Mouse (Mus musculus) embryonic facial prominence, embryonic 11.5 days (tissue): Measurements from ENCODE around the gene Ppp1r27. TPM values are rescaled to one million over a fixed set of nuclear protein-coding genes. Genes with fewer than 3 reads are reported as not detected.
"Not testable (repeated sequence)": the region's sequence is repeated elsewhere in the genome, so short reads cannot be mapped to it uniquely, and the experiment has no call there.

Source experiments
- ATAC-seq: fragments of 200-750 bp; cut with Nextera tagmentation; replicated peaks from 2 replicates; pipeline ENCODE4 v1.8.0; 2017; ENCODE audit warnings: low read depth; ENCODE audit not compliant: insufficient number of reproducible peaks, low FRiP score, low TSS enrichment
- DNase-seq: peaks from one replicate; pipeline ENCODE4 v3.0.0-alpha.2; 2015; ENCODE audit warnings: low spot score
- H3K27ac ChIP-seq: fragments of 300-500 bp; sonication (generic); replicated peaks from 2 replicates; pipeline ENCODE4 v1.5.1; 2014; ENCODE audit warnings: mild to moderate bottlenecking, low read depth, low read length, control low read depth
- H3K27me3 ChIP-seq: fragments of 300-500 bp; sonication (generic); 2 replicates; pipeline ENCODE4 v1.6.1; 2014; ENCODE audit warnings: mild to moderate bottlenecking, low read length, moderate library complexity, mixed read lengths; ENCODE audit not compliant: control insufficient read depth, insufficient read depth
- H3K36me3 ChIP-seq: fragments of 300-500 bp; sonication (generic); replicated peaks from 2 replicates; pipeline ENCODE4 v1.6.1; 2014; ENCODE audit warnings: low read depth, mild to moderate bottlenecking, low read length, moderate library complexity, mixed read lengths; ENCODE audit not compliant: control insufficient read depth, insufficient read depth
- H3K4me1 ChIP-seq: fragments of 300-500 bp; sonication (generic); 2 replicates; pipeline ENCODE4 v1.6.1; 2014; ENCODE audit warnings: low read length, mixed read lengths; ENCODE audit not compliant: control insufficient read depth, insufficient read depth
- H3K4me2 ChIP-seq: fragments of 300-500 bp; sonication (generic); 2 replicates; pipeline ENCODE4 v1.6.1; 2014; ENCODE audit warnings: low read depth, mild to moderate bottlenecking, control low read depth, low read length, moderate library complexity
- H3K4me3 ChIP-seq: fragments of 300-500 bp; sonication (generic); 2 replicates; pipeline ENCODE4 v1.5.1; 2014; ENCODE audit warnings: low read depth, low read length, control low read depth
- H3K9ac ChIP-seq: fragments of 300-500 bp; sonication (generic); replicated peaks from 2 replicates; pipeline ENCODE4 v1.6.1; 2014; ENCODE audit warnings: mild to moderate bottlenecking, control low read depth, low read length
- H3K9me3 ChIP-seq: fragments of 300-500 bp; sonication (generic); replicated peaks from 2 replicates; pipeline ENCODE4 v1.6.1; 2016; ENCODE audit warnings: mild to moderate bottlenecking, low read length, inconsistent platforms, mixed read lengths; ENCODE audit not compliant: control insufficient read depth
- whole genome bisulfite sequencing: fragments of 180-500 bp; shearing (Covaris S2); extraction: QIAGEN DNeasy Blood & Tissue Kit; methylation state at CpG from one replicate; pipeline ENCODE4 v1.1.7; 2014; 5-methylcytosine and 5-hydroxymethylcytosine counted together
- polyA plus RNA-seq: library from polyadenylated mRNA; unstranded; fragments of >200 nt; fragmentation: Nextera tagmentation; extraction: Ambion mirVana; gene quantifications from 2 replicates; pipeline ENCODE4 v1.2.1, GENCODE M21; 2014

Ppp1r27 gene
- polyA plus RNA-seq, 1 experiment from 2014 or later, result not detected

DNA sequence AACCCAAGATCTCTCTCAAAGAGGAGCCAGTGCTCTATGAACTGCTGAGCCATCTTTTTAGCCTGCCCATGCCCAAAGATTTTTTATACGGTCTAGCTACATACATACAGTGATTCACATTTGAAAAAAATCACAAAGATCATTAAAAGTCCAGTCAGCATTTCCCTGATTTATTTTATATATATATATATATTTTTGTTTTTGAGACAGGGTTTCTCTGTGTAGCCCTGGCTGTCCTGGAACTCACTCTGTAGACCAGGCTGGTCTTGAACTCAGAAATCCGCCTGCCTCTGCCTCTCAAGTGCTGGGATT, 32.0 kb upstream of the Ppp1r27 start:
- WGBS, result 96% methylated on average over 2 of the region's 2 CpGs
- not testable (repeated sequence) for H3K27me3 ChIP-seq, H3K9ac ChIP-seq, ATAC-seq, DNase-seq, H3K27ac ChIP-seq, H3K4me2 ChIP-seq, H3K9me3 ChIP-seq, H3K4me3 ChIP-seq
- peaks cover 15% of the 10 kb centered on the region for H3K36me3 ChIP-seq
- peaks cover 14% of the 10 kb centered on the region for H3K4me1 ChIP-seq

- Histone ChIP-seq H3K4me2 (peak overlapping the region; percentile 90), H3K4me3 (peak overlapping the region; percentile 94; the same call in 1 of the 2 replicates), H3K27me3 (no peaks in the 10 kb centered on the region), H3K27ac (peak overlapping the region; percentile 89), H3K9me3 (peaks cover 3% of the 10 kb centered on the region), H3K4me1 (peaks cover 14% of the 10 kb centered on the region), H3K9ac (peak overlapping the region; percentile 95), H3K36me3 (peaks cover 17% of the 10 kb centered on the region)
- 82% methylated on average over 8 of the region's 8 CpGs for WGBS
- no peak for ATAC-seq
- peak; percentile 38 for DNase-seq
Observed at GRCm38 (mm10) chr11:120582268-120582981, 31.5 kb upstream of the Ppp1r27 start.

- Histone ChIP-seq H3K9me3 (peaks cover 3% of the 10 kb centered on the region), H3K27ac (peak within 1 kb of the TSS; percentile 89), H3K27me3 (no peaks in the 10 kb centered on the region), H3K9ac (peak within 1 kb of the TSS; percentile 95), H3K4me2 (peak within 1 kb of the TSS; percentile 90), H3K4me3 (peak within 1 kb of the TSS; percentile 94), H3K36me3 (peaks cover 17% of the 10 kb centered on the region), H3K4me1 (peaks cover 14% of the 10 kb centered on the region)
- 6% methylated on average over 61 of the region's 75 CpGs for WGBS
- peak; percentile 87 for DNase-seq
- no peak; the same call in 1 of the 2 replicates for ATAC-seq
Observed at GRCm38 (mm10) chr11:120581490-120582267, 30.7 kb upstream of the Ppp1r27 start, which contains the start of gene Arhgdia. Arhgdia (minus strand) TSS chr11:120581624.

- Histone ChIP-seq H3K4me3 (peak overlapping the region; percentile 94), H3K9ac (peak overlapping the region; percentile 95), H3K27ac (peak overlapping the region; percentile 89), H3K4me1 (peaks cover 14% of the 10 kb centered on the region), H3K9me3 (peaks cover 3% of the 10 kb centered on the region), H3K4me2 (peak overlapping the region; percentile 90), H3K27me3 (no peaks in the 10 kb centered on the region), H3K36me3 (peaks cover 17% of the 10 kb centered on the region)
- under 1% methylated on average over 42 of the region's 44 CpGs for WGBS
- ATAC-seq (no peak), DNase-seq (peak; percentile 40)
Observed at GRCm38 (mm10) chr11:120580871-120581331, 30.0 kb upstream of the Ppp1r27 start.

DNA sequence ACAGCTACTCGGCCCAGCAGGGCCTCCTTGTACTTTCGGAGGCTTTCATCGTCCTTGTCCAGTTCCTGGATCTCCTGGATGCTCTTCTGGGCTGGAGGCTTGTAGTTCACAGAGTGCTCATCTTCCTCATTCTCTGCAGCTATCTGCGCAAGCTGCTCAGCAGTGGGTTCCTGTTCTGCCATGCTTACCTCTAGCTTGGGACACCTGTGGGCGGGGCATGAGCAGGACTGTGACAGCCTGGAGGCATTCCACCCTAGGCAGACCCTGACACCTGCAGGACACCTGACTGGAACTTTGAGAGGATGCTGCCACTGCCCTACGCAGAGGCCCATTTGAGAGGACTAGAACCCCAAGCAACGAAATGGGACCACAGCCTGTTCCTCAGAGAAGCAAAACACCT, 29.3 kb upstream of the Ppp1r27 start:
- Histone ChIP-seq H3K4me1 (peaks cover 14% of the 10 kb centered on the region), H3K27me3 (no peaks in the 10 kb centered on the region), H3K4me3 (peak overlapping the region; percentile 94), H3K9ac (peak overlapping the region; percentile 95), H3K4me2 (peak overlapping the region; percentile 90), H3K27ac (peak overlapping the region; percentile 89; the same call in 1 of the 2 replicates), H3K36me3 (peaks cover 17% of the 10 kb centered on the region), H3K9me3 (peaks cover 3% of the 10 kb centered on the region)
- 62% methylated on average over 7 of the region's 7 CpGs for WGBS
- DNase-seq (no peak), ATAC-seq (no peak)

GRCm38 (mm10) chr11:120579316-120580107, 28.6 kb upstream of the Ppp1r27 start:
- Histone ChIP-seq H3K27me3 (no peaks in the 10 kb centered on the region), H3K36me3 (peaks cover 17% of the 10 kb centered on the region), H3K9ac (peak overlapping the region; percentile 95), H3K4me2 (peak overlapping the region; percentile 90), H3K27ac (no peak overlapping the region), H3K4me1 (peaks cover 14% of the 10 kb centered on the region), H3K9me3 (peaks cover 3% of the 10 kb centered on the region), H3K4me3 (peak overlapping the region; percentile 94)
- 61% methylated on average over 15 of the region's 15 CpGs for WGBS
- ATAC-seq (no peak), DNase-seq (peak; percentile 93)

DNA sequence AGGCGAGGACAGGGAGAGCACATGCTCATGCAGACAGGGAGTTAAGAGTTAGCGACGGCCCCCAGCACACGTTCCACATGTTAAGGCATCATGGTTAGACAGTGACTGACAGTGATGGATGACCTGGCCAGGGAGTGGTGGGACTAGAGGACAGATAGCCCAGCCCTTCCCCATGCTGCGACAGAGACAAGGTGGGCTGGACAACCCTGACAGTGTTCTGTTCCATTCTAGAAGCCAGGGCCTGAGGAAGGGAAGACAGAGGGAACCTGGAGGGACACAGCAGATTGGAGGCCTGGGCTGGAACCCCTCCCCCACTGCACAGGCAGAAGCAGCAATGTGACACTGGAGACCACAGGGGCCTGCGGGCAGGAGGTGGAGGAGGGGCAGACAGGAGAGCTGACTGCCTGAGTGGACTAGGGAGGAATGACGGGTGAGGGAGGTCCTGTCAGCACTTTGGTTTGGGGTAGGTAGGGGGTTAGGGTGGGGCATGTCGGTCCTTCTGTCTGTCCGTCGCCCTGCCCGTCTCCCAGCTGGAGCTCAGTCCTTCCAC, 27.8 kb upstream of the Ppp1r27 start:
- H3K36me3 ChIP-seq, result peaks cover 14% of the 10 kb centered on the region
- H3K4me2 ChIP-seq, result no peak overlapping the region
- no peak overlapping the region for H3K27ac ChIP-seq
- WGBS, result 77% methylated on average over 11 of the region's 11 CpGs
- H3K9me3 ChIP-seq, result no peaks in the 10 kb centered on the region; the same call in 1 of the 2 replicates
- no peak for ATAC-seq
- H3K27me3 ChIP-seq, result no peaks in the 10 kb centered on the region
- DNase-seq, result no peak
- peaks cover 14% of the 10 kb centered on the region for H3K4me1 ChIP-seq
- peak overlapping the region; percentile 13; the same call in 1 of the 2 replicates for H3K9ac ChIP-seq
- no peak overlapping the region for H3K4me3 ChIP-seq
